Mouse (Mus musculus) lung, adult 2 months (tissue): ENCODE data around the gene Cc2d2b.

ENCODE experiments used
- CTCF ChIP-seq: fragments of 200-500 bp; IDR thresholded peaks from 2 replicates; pipeline ENCODE4 v1.5.1; 2011; ENCODE audit warnings: mild to moderate bottlenecking, low read length, control low read depth; ENCODE audit not compliant: insufficient read depth
- POLR2A ChIP-seq: fragments of 200-500 bp; IDR thresholded peaks from 2 replicates; pipeline ENCODE4 v1.6.1; 2011; ENCODE audit warnings: low read depth, mild to moderate bottlenecking, control low read depth, low read length, borderline replicate concordance; ENCODE audit errors: extremely low read depth

GRCm38 (mm10) chr19:40728732-40729420 lies 19.7 kb upstream of the Cc2d2b start:
- TF ChIP-seq CTCF (no peak), POLR2A (no peak)
